Mouse (Mus musculus): ENCODE results near the gene Esr2. TPM values are rescaled to one million over a fixed set of nuclear protein-coding genes. Genes with fewer than 3 reads are reported as not detected.
"Not testable (repeated sequence)": the region's sequence is repeated elsewhere in the genome, so short reads cannot be mapped to it uniquely, and the experiment has no call there.

Gene Esr2
- total RNA-seq (2021) (not detected), polyA plus RNA-seq (2012; rRNA removed) (0.06 and 0.18 TPM in 2 replicates)
- long read RNA-seq, result 0 reads

DNA sequence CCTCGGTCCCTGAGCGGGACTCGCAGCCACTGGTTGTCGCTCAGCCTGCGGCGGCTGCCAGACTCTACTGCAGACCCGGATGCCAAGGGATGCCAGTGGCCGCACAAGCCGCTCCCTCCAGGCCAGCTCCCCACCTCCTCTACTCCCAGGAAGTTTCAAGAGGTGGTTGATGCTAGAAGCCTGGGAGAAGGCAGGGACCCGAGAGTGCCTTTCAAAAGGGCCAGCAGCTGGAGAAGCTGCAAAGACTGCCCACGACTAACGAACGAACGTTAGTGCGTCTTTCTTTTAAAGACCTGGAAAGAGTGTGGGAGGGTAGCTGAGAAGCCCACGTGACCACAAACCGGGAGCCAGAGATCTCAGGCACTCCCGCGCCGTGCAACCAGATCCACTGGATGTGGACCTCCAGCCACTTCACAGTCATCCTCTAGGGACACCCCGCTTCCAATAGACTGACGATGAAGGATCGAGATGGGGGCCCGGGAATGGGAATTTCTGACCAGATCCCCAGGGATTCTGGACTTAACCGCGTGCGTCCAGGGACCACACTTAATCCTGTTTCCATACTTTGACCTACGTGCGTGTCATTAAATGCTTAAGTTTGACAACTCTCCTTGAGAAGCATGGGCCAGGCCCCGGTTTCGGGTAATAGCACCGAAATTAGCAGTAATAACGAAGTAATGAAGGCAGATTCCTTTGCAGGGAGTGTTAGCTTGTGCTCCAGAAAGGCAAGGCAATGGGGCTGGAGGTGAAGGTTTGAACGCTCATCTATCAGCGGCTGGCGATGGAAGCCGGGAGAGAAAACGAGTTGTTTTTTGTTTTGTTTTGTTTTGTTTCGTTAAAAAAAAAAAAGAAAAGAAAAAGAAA is at the start of gene Esr2:
TSS of gene Esr2 (minus strand) at position 260 of the 864 bp plus-strand sequence.
- H3K9ac ChIP-seq (ENCODE audit: low read depth, low read length), result no peak within 1 kb of the TSS
- H3K36me3 ChIP-seq (ENCODE audit: control insufficient read depth, insufficient read depth, low read length), result no peaks in the 10 kb centered on the region
- no peaks in the 10 kb centered on the region for H3K27me3 ChIP-seq (ENCODE audit: control insufficient read depth, insufficient read depth, low read length)
- no peak for TF ChIP-seq EP300 (IDR thresholded peaks at IDR 0.05; ENCODE audit: insufficient read depth, low read depth, low read length)
- no peak for TF ChIP-seq CTCF (IDR thresholded peaks at IDR 0.05)
- no peak for TF ChIP-seq POLR2A (IDR thresholded peaks at IDR 0.05; ENCODE audit: insufficient read depth, low read depth, low read length)
- peak; percentile 20 to 29 for DNase-seq
- no peak within 1 kb of the TSS for H3K27ac ChIP-seq
- under 1% methylated on average over 39 of the region's 39 CpGs for WGBS
- intact Hi-C loops (cut with DNase I), result loop anchor here (5.0 kb wide), 1 partner anchor 390 kb away; no protein-coding TSS in a partner anchor
- no peaks in the 10 kb centered on the region for H3K79me2 ChIP-seq (replicated peaks; ENCODE audit: control insufficient read depth, insufficient read depth, low read length)
- H3K4me1 ChIP-seq (ENCODE audit: control insufficient read depth, insufficient read depth, low read length), result no peaks in the 10 kb centered on the region
- peak within 1 kb of the TSS; percentile 39 for H3K4me3 ChIP-seq

DNA sequence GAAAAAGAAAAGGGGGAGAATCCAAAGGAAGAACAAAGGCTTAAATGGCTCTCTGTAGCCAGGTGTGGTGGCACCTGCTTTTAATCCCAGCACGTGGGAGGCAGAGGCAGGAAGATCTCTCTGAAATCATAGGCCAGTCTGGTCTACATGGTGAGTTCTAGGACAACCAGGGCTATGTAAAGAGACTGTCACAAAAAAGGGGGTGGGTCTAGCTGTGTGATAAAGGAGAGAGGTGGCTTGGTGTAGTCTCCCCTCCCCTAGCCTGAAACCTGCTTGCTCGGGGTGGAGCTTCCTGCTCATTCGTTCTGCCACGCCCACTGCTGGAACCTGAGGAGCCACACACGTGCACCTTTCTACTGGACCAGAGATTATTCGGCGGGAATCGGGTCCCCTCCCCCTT is 45.0 kb upstream of the Esr2 start:
- H3K4me3 ChIP-seq; H3K36me3 ChIP-seq (ENCODE audit: control insufficient read depth, insufficient read depth, low read length); intact Hi-C loops (cut with DNase I); DNase-seq; H3K4me1 ChIP-seq (ENCODE audit: control insufficient read depth, insufficient read depth, low read length); H3K79me2 ChIP-seq (replicated peaks; ENCODE audit: control insufficient read depth, insufficient read depth, low read length); H3K27me3 ChIP-seq (ENCODE audit: control insufficient read depth, insufficient read depth, low read length); H3K9ac ChIP-seq (ENCODE audit: low read depth, low read length); H3K27ac ChIP-seq: not testable (repeated sequence)
- WGBS, result 82% methylated on average over 4 of the region's 8 CpGs

DNA sequence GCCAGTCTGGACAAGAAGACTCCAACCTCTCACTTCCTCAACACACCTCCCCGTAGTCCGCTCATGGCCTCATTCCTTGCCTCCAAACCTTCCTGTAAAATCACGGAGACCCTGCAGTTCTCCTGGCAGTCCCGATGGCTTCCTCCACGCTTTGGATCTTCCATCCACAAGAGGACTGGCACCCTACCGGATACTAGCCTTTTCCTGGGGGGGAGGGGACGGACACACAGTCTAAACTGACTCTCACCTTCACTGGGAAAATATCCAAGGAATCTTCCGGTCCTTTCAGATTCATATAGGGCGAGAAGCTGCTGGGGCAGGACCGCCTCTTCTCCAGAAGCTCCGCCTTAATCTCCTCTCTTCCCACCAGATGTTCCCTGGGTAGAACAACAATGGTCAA is 39.7 kb upstream of the Esr2 start:
- H3K36me3 ChIP-seq (ENCODE audit: control insufficient read depth, insufficient read depth, low read length), result no peaks in the 10 kb centered on the region
- no peak overlapping the region for H3K27ac ChIP-seq
- H3K27me3 ChIP-seq (ENCODE audit: control insufficient read depth, insufficient read depth, low read length), result 0 out of 2 replicates have a peak, but pooled peaks cover 1% of the 10 kb centered on the region
- 43% methylated on average over 11 of the region's 11 CpGs for WGBS
- TF ChIP-seq POLR2A (IDR thresholded peaks at IDR 0.05; ENCODE audit: insufficient read depth, low read depth, low read length) (no peak), CTCF (IDR thresholded peaks at IDR 0.05) (no peak), EP300 (IDR thresholded peaks at IDR 0.05; ENCODE audit: insufficient read depth, low read depth, low read length) (no peak)
- H3K9ac ChIP-seq (ENCODE audit: low read depth, low read length), result no peak overlapping the region
- no peak for DNase-seq
- H3K79me2 ChIP-seq (replicated peaks; ENCODE audit: control insufficient read depth, insufficient read depth, low read length), result no peaks in the 10 kb centered on the region
- H3K4me3 ChIP-seq, result no peak overlapping the region
- H3K4me1 ChIP-seq (ENCODE audit: control insufficient read depth, insufficient read depth, low read length), result peaks cover 2% of the 10 kb centered on the region; the same call in 1 of the 2 replicates
- intact Hi-C loops (cut with DNase I), result no loop called here

GRCm38 (mm10) chr12:76215121-76215520 is 38.1 kb upstream of the Esr2 start:
- no peaks in the 10 kb centered on the region for H3K36me3 ChIP-seq (ENCODE audit: control insufficient read depth, insufficient read depth, low read length)
- TF ChIP-seq CTCF (IDR thresholded peaks at IDR 0.05), result no peak
- no peak for TF ChIP-seq POLR2A (IDR thresholded peaks at IDR 0.05; ENCODE audit: insufficient read depth, low read depth, low read length)
- TF ChIP-seq EP300 (IDR thresholded peaks at IDR 0.05; ENCODE audit: insufficient read depth, low read depth, low read length), result no peak
- intact Hi-C loops (cut with DNase I), result no loop called here
- H3K27me3 ChIP-seq (ENCODE audit: control insufficient read depth, insufficient read depth, low read length), result 0 out of 2 replicates have a peak, but pooled peaks cover 1% of the 10 kb centered on the region
- H3K9ac ChIP-seq (ENCODE audit: low read depth, low read length), result no peak overlapping the region
- DNase-seq, result no peak
- no peak overlapping the region for H3K4me3 ChIP-seq
- no peak overlapping the region for H3K27ac ChIP-seq
- H3K4me1 ChIP-seq (ENCODE audit: control insufficient read depth, insufficient read depth, low read length), result peaks cover 2% of the 10 kb centered on the region; the same call in 1 of the 2 replicates
- H3K79me2 ChIP-seq (replicated peaks; ENCODE audit: control insufficient read depth, insufficient read depth, low read length), result no peaks in the 10 kb centered on the region
- 23% methylated on average over 5 of the region's 5 CpGs for WGBS

DNA sequence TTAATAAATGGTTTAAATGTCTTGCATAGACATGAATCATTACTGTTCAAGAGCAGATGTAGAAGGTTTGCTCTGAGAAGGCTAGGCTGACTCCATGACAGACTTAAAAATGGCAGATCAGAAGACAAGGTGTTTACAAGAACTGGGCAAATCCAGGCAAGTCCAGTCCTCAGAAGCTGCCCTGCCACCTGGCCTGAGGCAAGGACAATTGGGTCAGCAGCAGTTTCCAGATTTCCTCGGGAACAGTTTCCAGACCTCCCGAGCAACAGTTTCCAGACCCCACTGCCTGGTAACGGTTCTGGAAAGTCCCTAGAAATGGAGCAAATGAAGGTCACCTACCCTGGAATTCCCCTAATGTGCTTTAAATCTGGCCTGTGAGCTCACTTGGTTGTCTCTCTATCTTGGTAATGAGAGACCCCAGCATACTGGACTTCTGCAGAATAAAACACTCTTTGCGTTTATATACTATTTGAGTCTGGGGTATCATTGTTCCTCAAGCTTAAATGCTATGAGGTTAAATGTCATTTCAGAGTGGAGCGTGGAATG is 32.4 kb upstream of the Esr2 start:
- Histone ChIP-seq H3K79me2 (replicated peaks; ENCODE audit: control insufficient read depth, insufficient read depth, low read length) (no peaks in the 10 kb centered on the region), H3K9ac (ENCODE audit: low read depth, low read length) (no peak overlapping the region), H3K4me1 (ENCODE audit: control insufficient read depth, insufficient read depth, low read length) (no peaks in the 10 kb centered on the region), H3K4me3 (no peak overlapping the region), H3K27me3 (ENCODE audit: control insufficient read depth, insufficient read depth, low read length) (no peaks in the 10 kb centered on the region), H3K27ac (no peak overlapping the region), H3K36me3 (ENCODE audit: control insufficient read depth, insufficient read depth, low read length) (no peaks in the 10 kb centered on the region)
- no peak for DNase-seq
- WGBS, result 91% methylated on average over 5 of the region's 5 CpGs
- intact Hi-C loops (cut with DNase I), result no loop called here
- TF ChIP-seq POLR2A (IDR thresholded peaks at IDR 0.05; ENCODE audit: insufficient read depth, low read depth, low read length) (no peak), CTCF (IDR thresholded peaks at IDR 0.05) (no peak), EP300 (IDR thresholded peaks at IDR 0.05; ENCODE audit: insufficient read depth, low read depth, low read length) (no peak)

- DNase-seq, result no peak
- Histone ChIP-seq H3K4me1 (ENCODE audit: control insufficient read depth, insufficient read depth, low read length) (peaks cover 1% of the 10 kb centered on the region; the same call in 1 of the 2 replicates), H3K9ac (ENCODE audit: low read depth, low read length) (no peak overlapping the region), H3K27ac (no peak overlapping the region), H3K4me3 (no peak overlapping the region), H3K27me3 (ENCODE audit: control insufficient read depth, insufficient read depth, low read length) (no peaks in the 10 kb centered on the region), H3K36me3 (ENCODE audit: control insufficient read depth, insufficient read depth, low read length) (no peaks in the 10 kb centered on the region), H3K79me2 (replicated peaks; ENCODE audit: control insufficient read depth, insufficient read depth, low read length) (no peaks in the 10 kb centered on the region)
- intact Hi-C loops (cut with DNase I), result no loop called here
- no peak for TF ChIP-seq EP300 (IDR thresholded peaks at IDR 0.05; ENCODE audit: insufficient read depth, low read depth, low read length)
- WGBS, result 72% methylated on average over 4 of the region's 4 CpGs
These were observed 23.3 kb upstream of the Esr2 start for GRCm38 (mm10) chr12:76200326-76200725.
